Mouse (Mus musculus): ENCODE measurements around the gene Surf2. TPM values are rescaled to one million over a fixed set of nuclear protein-coding genes. Genes with fewer than 3 reads are reported as not detected.
A peak's percentile ranks its signal among the peaks of the same experiment; 100 is the strongest.

Gene Surf2
- total and polyA plus RNA-seq, 2 experiments from 2014 or later, result 31.0 to 55.1 TPM

DNA sequence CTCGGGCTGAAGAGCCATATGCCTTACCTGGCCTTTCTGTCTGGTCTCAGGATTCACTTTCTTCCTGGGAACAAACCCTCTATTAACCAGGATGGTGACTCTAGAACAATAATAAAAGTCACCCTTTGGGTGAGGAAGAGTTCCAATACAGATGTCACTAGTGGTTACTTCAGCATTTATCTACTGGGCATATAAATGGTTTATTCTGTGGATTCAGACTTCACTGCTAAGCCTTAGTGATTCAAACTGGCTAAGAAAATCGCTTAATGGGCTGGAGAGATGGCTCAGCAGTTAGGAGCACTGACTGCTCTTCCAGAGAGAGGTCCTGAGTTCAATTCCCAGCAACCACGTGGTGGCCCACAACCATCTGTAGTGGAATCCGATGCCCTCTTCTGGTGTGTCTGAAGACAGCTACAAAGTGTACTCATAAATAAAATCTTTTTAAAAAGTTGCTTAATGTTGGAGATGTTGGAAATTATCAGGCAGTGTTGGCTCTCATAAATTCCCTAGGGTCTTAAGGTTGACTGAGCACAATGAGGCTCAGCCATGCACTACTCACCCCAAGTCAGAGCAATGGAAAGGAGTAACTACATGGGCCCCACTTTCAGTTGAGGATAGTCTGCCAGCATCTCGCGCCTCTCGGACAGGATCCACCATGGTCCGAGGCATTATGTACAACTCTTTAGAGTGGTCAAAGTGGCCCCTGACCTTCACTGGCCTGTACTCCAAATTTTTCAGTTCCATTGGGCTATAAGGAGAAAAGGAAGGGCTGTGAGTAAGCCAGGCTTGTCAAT is 1.8 kb upstream of the Surf2 start:
- no peaks in the 10 kb centered on the region for H3K27me3 ChIP-seq (ENCODE audit: insufficient read depth, low read length)
- peaks cover 41% of the 10 kb centered on the region for H3K36me3 ChIP-seq (ENCODE audit: insufficient read depth)

DNA sequence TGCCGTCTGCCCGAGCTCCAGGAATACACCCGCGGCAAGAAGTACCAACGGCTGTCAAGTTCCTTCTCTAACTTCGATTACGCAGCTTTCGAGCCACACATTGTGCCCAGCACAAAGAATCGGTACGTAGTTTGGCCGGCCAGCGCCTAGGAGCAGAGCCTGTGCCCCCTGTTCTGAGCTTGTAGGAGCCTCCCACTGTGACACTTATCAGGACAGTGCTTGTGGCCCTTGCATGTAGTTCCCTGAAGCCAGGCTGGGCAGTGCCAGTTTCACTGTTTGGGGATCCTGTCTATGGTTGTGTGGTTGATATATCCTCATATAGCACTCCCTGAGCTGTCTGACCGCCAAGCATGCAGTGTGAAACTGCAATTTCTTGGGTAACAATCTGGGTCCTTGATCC is 571 bp downstream of the Surf2 start:
- Histone ChIP-seq H3K27ac (ENCODE audit: low read depth, low read length) (peak overlapping the region; percentile 67), H3K4me2 (ENCODE audit: low read depth) (peak overlapping the region; percentile 95), H3K9ac (peak overlapping the region; percentile 75), H3K4me1 (ENCODE audit: insufficient read depth) (peaks cover 18% of the 10 kb centered on the region), H3K36me3 (ENCODE audit: insufficient read depth) (peaks cover 65% of the 10 kb centered on the region), H3K4me3 (ENCODE audit: low read depth, low read length) (peak overlapping the region; percentile 60), H3K27me3 (ENCODE audit: insufficient read depth, low read length) (no peaks in the 10 kb centered on the region), H3K9me3 (ENCODE audit: low read length) (no peaks in the 10 kb centered on the region)
- no peak for TF ChIP-seq CTCF (IDR thresholded peaks at IDR 0.05; ENCODE audit: low read depth)
- ATAC-seq, result peak; percentile 8
- no peak for DNase-seq
- WGBS, result under 1% methylated on average over 13 of the region's 13 CpGs

More for the DNA sequence above, 1.8 kb upstream of the Surf2 start:
- H3K4me2 ChIP-seq (ENCODE audit: low read depth), result no peak overlapping the region
- no peaks in the 10 kb centered on the region for H3K9me3 ChIP-seq (ENCODE audit: low read length)
- no peak for ATAC-seq
- H3K4me3 ChIP-seq (ENCODE audit: low read depth, low read length), result no peak overlapping the region
- no peak overlapping the region for H3K27ac ChIP-seq (ENCODE audit: low read depth, low read length)
- H3K9ac ChIP-seq, result no peak overlapping the region
- H3K4me1 ChIP-seq (ENCODE audit: insufficient read depth), result peaks cover 23% of the 10 kb centered on the region
- no peak for DNase-seq
- no peak for TF ChIP-seq CTCF (IDR thresholded peaks at IDR 0.05; ENCODE audit: low read depth)
- 63% methylated on average over 8 of the region's 8 CpGs for WGBS

- Histone ChIP-seq H3K4me3 (ENCODE audit: low read depth, low read length) (no peak overlapping the region), H3K9ac (no peak overlapping the region), H3K36me3 (ENCODE audit: insufficient read depth) (peaks cover 65% of the 10 kb centered on the region), H3K9me3 (ENCODE audit: low read length) (no peaks in the 10 kb centered on the region), H3K27me3 (ENCODE audit: insufficient read depth, low read length) (no peaks in the 10 kb centered on the region), H3K4me1 (ENCODE audit: insufficient read depth) (peaks cover 12% of the 10 kb centered on the region), H3K27ac (ENCODE audit: low read depth, low read length) (no peak overlapping the region), H3K4me2 (ENCODE audit: low read depth) (no peak overlapping the region)
- 88% methylated on average over 3 of the region's 3 CpGs for WGBS
- DNase-seq (no peak), ATAC-seq (no peak)
- no peak for TF ChIP-seq CTCF (IDR thresholded peaks at IDR 0.05; ENCODE audit: low read depth)
Observed at GRCm38 (mm10) chr2:26919684-26920083, 3.5 kb downstream of the Surf2 start.

GRCm38 (mm10) chr2:26920190-26920855 is 4.2 kb downstream of the Surf2 start:
- H3K4me3 ChIP-seq (ENCODE audit: low read depth, low read length), result no peak overlapping the region
- H3K9me3 ChIP-seq (ENCODE audit: low read length), result no peaks in the 10 kb centered on the region
- peaks cover 70% of the 10 kb centered on the region for H3K36me3 ChIP-seq (ENCODE audit: insufficient read depth)
- H3K9ac ChIP-seq, result no peak overlapping the region
- no peak overlapping the region for H3K27ac ChIP-seq (ENCODE audit: low read depth, low read length)
- no peaks in the 10 kb centered on the region for H3K27me3 ChIP-seq (ENCODE audit: insufficient read depth, low read length)
- 87% methylated on average over 6 of the region's 6 CpGs for WGBS
- H3K4me2 ChIP-seq (ENCODE audit: low read depth), result no peak overlapping the region
- DNase-seq (no peak), ATAC-seq (no peak)
- no peak for TF ChIP-seq CTCF (IDR thresholded peaks at IDR 0.05; ENCODE audit: low read depth)
- H3K4me1 ChIP-seq (ENCODE audit: insufficient read depth), result peaks cover 10% of the 10 kb centered on the region

DNA sequence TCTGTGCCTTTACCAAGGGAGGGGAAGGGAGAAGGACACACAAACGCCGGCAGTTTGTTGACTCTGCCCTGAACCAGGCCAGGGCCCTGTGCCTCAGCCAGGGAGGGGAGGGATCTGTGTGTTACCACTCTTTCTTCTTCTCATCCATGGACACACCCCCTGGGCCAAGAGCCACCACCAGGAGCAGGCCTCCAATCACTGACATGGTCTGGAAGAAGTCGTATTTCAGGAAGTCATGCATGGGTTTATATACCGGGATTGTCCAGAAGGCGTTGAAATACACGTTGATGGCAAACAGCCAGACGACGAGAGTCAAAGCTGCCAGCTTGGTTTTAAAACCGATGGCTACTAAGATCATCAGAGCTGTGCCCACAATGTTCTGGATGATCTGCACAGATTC is 5.6 kb downstream of the Surf2 start:
- no peak for ATAC-seq
- Histone ChIP-seq H3K9me3 (ENCODE audit: low read length) (no peaks in the 10 kb centered on the region), H3K4me3 (ENCODE audit: low read depth, low read length) (no peak overlapping the region), H3K27me3 (ENCODE audit: insufficient read depth, low read length) (no peaks in the 10 kb centered on the region), H3K36me3 (ENCODE audit: insufficient read depth) (peaks cover 84% of the 10 kb centered on the region), H3K4me2 (ENCODE audit: low read depth) (no peak overlapping the region), H3K4me1 (ENCODE audit: insufficient read depth) (peaks cover 8% of the 10 kb centered on the region), H3K27ac (ENCODE audit: low read depth, low read length) (no peak overlapping the region), H3K9ac (no peak overlapping the region)
- DNase-seq, result no peak
- TF ChIP-seq CTCF (IDR thresholded peaks at IDR 0.05; ENCODE audit: low read depth), result no peak
- 75% methylated on average over 9 of the region's 9 CpGs for WGBS

GRCm38 (mm10) chr2:26927745-26928476 is 11.7 kb downstream of the Surf2 start:
- Histone ChIP-seq H3K9me3 (ENCODE audit: low read length) (no peaks in the 10 kb centered on the region), H3K27ac (ENCODE audit: low read depth, low read length) (no peak overlapping the region), H3K4me1 (ENCODE audit: insufficient read depth) (peaks cover 10% of the 10 kb centered on the region; the same call in 1 of the 2 replicates), H3K36me3 (ENCODE audit: insufficient read depth) (peaks cover 41% of the 10 kb centered on the region), H3K4me2 (ENCODE audit: low read depth) (no peak overlapping the region), H3K9ac (no peak overlapping the region), H3K27me3 (ENCODE audit: insufficient read depth, low read length) (no peaks in the 10 kb centered on the region), H3K4me3 (ENCODE audit: low read depth, low read length) (no peak overlapping the region)
- ATAC-seq (no peak), DNase-seq (no peak)
- 90% methylated on average over 6 of the region's 6 CpGs for WGBS
- no peak for TF ChIP-seq CTCF (IDR thresholded peaks at IDR 0.05; ENCODE audit: low read depth)
